Mouse (Mus musculus) olfactory bulb, adult 2 months (tissue): ENCODE data around the gene 4930556J24Rik. TPM values are rescaled to one million over a fixed set of nuclear protein-coding genes. Genes with fewer than 3 reads are reported as not detected.
"Not testable (repeated sequence)": the region's sequence is repeated elsewhere in the genome, so short reads cannot be mapped to it uniquely, and the experiment has no call there.

Experiments used
- H3K27ac ChIP-seq: fragments of 200-500 bp; 2 replicates; pipeline ENCODE4 v1.5.1; 2012; ENCODE audit warnings: low read depth, low read length; ENCODE audit not compliant: insufficient read depth
- H3K4me1 ChIP-seq: fragments of 200-500 bp; 2 replicates; pipeline ENCODE4 v1.6.1; 2012; ENCODE audit warnings: low read length; ENCODE audit not compliant: control insufficient read depth, insufficient read depth
- H3K4me3 ChIP-seq: fragments of 200-500 bp; 2 replicates; pipeline ENCODE4 v1.5.1; 2012; ENCODE audit warnings: mild to moderate bottlenecking, low read depth, low read length, moderate library complexity; ENCODE audit not compliant: insufficient read depth
- CTCF ChIP-seq: fragments of 200-500 bp; IDR thresholded peaks from 2 replicates; pipeline ENCODE4 v1.5.1; 2012; ENCODE audit warnings: low read depth, mild to moderate bottlenecking, low read length, moderate library complexity; ENCODE audit not compliant: insufficient read depth
- POLR2A ChIP-seq: fragments of 200-500 bp; IDR thresholded peaks from 2 replicates; pipeline ENCODE4 v1.6.1; 2012; ENCODE audit warnings: mild to moderate bottlenecking, low read depth, low read length, moderate library complexity; ENCODE audit not compliant: insufficient read depth
- WGBS: fragments of 180-500 bp; shearing (Covaris S2); methylation state at CpG from one replicate; pipeline ENCODE4 v1.1.7; 2018; 5-methylcytosine and 5-hydroxymethylcytosine counted together
- polyA plus RNA-seq: library from polyadenylated mRNA; stranded (reverse); fragments of >200 nt; gene quantifications from 2 replicates; pipeline ENCODE4 v1.2.4, GENCODE M21; 2012; ENCODE audit warnings: low replicate concordance; ENCODE audit not compliant: missing spikeins, insufficient read depth, insufficient read length

The 4930556J24Rik gene
- polyA plus RNA-seq, 1 experiment = not detected

DNA sequence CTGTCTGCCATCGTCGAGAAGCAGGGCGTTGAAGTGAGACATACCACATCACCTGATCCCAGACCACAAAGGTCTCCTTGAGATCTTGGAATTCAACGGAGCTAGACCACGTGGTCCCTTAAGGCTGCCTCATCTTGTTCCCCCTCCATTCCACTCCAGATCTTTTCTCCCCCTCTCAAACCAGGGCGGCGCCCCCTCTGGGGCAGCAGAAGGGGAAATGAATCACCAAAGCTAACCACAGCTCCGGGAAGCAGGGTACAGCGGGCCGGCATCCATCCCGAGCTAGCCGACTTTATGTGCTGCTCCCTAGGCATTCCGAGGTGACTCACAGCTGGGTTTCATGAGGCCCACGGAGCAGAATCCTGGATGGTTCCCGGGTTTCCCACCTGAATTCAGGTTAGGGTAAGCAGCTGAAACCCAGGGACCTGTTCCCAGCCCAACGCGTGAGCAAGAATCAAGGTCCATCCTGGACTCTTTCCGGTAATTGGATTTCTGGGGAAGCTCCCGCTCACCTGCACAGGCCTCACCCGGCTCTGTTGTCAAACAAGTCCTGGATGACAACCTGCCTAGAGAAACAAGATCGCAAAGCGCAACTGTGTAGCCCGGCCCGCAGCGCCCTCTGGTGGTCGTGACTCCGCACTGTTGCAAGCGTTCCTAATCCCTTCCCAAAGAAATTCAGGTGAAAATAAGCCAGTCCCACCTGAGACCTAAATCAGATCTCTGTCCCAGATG lies 62.3 kb downstream of the 4930556J24Rik start, which contains the start of gene Slc35e4:
TSS of gene Slc35e4 (minus strand) at position 556 of the 732 bp plus-strand sequence.
- Histone ChIP-seq H3K4me3 (peak within 1 kb of the TSS; percentile 65), H3K4me1 (peaks cover 28% of the 10 kb centered on the region), H3K27ac (peak within 1 kb of the TSS; percentile 68)
- TF ChIP-seq CTCF (peak; percentile 79), POLR2A (no peak)
- WGBS = under 1% methylated on average over 28 of the region's 28 CpGs

DNA sequence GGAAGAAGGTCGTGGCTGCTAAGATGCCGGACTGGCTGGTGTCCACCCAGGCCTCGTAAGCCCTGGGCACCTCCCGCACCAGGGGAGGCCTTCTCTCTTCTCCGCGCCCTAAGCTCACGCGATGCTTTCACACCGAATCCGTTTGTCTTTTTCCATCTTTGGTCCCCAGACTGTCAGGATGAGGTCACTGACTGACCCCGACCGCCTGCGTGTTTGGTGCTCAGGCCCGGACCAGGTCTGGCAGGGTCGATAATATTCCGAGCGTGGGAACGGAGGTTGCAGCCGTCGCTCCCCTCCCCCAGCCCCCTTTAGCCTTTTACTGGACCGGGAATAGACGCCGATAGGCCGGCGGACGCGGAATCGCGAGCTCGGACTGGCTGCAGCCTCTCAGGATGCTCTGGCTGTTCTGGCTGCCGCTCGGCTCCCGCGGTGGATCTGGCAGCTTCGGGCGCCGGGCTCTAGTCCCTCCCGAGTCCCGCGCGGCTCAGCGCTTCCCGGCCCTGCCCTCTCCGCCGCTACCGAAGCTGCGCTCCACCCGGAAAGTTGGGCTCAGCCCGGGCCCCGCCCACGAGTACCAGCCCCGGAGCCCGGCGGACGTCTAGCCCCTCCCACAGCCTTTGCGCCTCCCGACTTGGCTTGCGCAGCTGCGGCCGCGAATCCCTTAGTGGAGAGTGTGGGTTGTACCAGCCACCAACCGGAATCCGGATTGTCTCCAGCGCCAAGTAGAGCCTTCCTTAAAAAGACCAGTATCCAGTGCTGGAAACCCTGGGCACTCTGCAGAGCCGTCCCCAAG lies 63.1 kb downstream of the 4930556J24Rik start:
- H3K4me3 ChIP-seq = peak overlapping the region; percentile 65
- peaks cover 33% of the 10 kb centered on the region for H3K4me1 ChIP-seq
- TF ChIP-seq POLR2A (peak; percentile 59; the same call in 1 of the 2 replicates), CTCF (0 out of 2 replicates have a peak, but pooled peaks have one; percentile 24)
- peak overlapping the region; percentile 68 for H3K27ac ChIP-seq
- WGBS = 1% methylated on average over 65 of the region's 65 CpGs

DNA sequence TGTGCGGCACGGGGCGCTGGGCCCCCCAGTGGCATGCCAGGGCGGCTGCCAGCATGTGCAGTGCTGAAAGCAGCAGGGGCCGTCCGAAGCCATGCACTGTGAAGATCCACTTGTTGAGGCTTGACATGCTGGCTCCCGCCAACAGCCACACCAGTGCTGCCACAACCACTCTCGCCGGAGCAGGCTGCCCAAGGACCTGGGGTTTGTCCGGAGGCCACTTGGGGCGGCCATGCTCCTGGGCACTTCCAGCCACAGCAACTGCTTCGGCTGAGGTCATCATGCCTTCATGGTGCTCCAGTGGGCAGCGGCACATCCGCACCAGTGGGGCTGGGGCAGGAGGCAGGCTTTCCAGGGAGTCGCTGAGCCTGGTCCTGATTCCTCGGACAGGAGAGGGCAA lies 63.7 kb downstream of the 4930556J24Rik start:
- 1% methylated on average over 16 of the region's 16 CpGs for WGBS
- peak overlapping the region; percentile 65 for H3K4me3 ChIP-seq
- H3K27ac ChIP-seq = peak overlapping the region; percentile 42
- H3K4me1 ChIP-seq = peaks cover 37% of the 10 kb centered on the region
- TF ChIP-seq POLR2A (no peak), CTCF (no peak)

DNA sequence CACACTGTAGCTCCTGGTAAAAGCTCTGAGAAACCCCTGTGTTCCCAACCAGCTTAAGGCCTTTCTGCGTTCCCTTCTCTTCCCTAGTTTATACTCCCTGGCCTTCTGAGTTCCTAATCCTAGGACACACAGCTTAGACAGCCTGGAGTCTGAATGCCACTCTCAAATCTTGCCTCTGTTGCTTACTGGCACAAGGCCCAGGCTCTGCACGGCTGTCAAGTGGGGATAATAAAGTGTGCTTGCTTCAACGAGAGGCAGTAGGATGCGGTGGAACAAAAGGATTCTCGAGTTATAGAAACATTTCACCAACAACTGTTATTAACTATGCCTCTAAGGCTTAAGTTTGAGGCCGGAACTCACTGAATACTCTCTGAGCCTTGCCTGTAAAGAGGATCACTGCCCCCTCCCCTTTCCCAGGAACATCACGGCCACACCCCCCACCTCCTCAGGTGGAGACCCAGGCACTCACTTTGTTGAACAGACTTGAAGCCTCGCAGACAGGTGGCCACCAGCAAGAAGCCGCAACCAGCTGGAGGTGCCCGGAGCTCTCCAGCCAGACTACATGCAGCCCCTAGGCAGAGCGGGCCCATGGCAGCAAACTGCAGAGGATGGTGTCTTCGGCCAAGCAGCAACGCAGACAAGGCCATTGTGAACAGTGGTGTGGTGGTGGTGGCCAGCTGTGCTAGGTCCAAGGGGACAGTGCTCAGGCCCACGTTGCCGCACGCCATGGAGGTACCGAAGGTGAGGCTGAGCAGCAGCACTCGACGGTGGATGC lies 64.3 kb downstream of the 4930556J24Rik start:
- TF ChIP-seq POLR2A (no peak), CTCF (peak; percentile 13; the same call in 1 of the 2 replicates)

DNA sequence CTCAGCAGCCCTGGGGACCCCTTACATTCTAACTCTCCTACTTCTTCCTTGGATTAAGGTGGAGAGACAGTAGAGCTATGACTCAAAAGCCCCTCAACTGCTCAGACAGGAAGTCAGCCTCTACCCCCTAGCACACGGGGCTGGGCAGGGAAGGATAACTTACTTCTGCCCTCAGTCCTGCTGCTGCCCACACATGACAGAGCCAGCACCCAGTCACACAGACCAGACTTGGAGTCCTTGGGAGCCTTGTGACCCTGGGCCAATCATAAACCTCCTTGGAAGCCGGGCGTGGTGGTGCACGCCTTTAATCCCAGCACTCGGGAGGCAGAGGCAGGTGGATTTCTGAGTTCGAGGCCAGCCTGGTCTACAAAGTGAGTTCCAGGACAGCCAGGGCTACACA lies 65.1 kb downstream of the 4930556J24Rik start:
- not testable (repeated sequence) for H3K27ac ChIP-seq
- peaks cover 42% of the 10 kb centered on the region for H3K4me1 ChIP-seq
- peak overlapping the region; percentile 27; the same call in 1 of the 2 replicates for H3K4me3 ChIP-seq
- WGBS = 60% methylated on average over 6 of the region's 6 CpGs

More for the DNA sequence above, 64.3 kb downstream of the 4930556J24Rik start:
- Histone ChIP-seq H3K4me3 (peak overlapping the region; percentile 65), H3K27ac (peak overlapping the region; percentile 63), H3K4me1 (peaks cover 42% of the 10 kb centered on the region)
- WGBS = 6% methylated on average over 19 of the region's 19 CpGs

DNA sequence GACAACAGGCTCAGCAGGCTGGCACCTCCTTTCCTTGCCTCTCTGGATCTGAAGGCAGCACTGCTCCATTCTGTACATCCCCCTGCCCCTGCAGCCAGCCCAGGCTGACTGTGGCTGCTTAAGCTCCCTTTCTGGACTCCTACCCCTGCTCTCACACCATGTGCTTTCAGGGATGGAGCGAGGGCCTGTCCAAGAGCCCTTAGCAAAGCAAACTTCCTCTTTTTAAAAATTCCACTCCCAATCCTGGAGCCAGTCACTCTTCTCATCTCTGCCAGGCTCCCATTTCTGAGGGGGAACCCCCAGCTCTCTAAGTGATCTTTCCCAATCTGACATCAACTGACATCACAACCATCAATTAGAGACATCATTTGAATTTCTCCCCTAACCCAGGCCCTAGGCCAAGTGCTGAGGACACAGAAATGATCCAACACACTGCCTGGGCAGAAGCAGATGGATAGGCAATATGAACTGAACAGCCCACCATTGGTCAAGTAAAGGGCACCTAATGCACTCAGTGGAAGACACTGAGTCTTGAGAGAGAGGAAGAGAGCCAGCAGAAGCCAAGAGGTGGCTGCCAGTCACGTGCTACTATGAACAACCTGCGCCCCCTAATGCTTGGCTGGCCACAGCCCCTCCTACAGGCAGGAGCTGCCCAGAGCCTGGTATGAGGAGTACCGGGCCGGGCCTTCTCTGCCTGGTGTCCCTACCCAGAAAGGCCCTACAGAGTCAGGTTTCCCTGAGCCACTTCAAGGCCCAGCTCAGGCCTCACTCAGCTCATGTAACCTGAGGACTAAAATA lies 65.9 kb downstream of the 4930556J24Rik start:
- no peak for TF ChIP-seq POLR2A
- no peak for TF ChIP-seq CTCF
- WGBS = 16% methylated on average over 5 of the region's 5 CpGs
- Histone ChIP-seq H3K27ac (no peak overlapping the region), H3K4me1 (peaks cover 42% of the 10 kb centered on the region), H3K4me3 (peak overlapping the region; percentile 27)

DNA sequence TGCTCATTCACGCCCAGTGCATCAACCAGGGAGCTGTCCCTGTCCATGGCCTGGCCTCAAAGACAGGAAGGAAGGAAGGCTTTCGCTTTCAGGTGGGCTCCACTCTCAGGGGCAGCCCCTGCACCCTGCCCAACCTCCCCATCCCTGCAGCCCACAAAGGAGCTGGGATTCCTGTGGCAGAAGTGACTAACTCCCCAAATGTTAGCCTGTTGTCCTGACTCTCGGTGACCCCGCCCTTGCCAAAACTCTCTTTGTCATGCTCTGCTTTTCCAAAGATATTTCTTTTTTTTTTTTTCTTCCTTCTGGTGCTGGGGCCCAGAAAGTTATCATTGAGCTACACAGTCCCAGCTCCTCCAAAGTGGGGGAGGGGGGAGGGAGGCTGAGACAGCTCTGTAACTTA lies 67.3 kb downstream of the 4930556J24Rik start:
- H3K4me1 ChIP-seq = peaks cover 42% of the 10 kb centered on the region

DNA sequence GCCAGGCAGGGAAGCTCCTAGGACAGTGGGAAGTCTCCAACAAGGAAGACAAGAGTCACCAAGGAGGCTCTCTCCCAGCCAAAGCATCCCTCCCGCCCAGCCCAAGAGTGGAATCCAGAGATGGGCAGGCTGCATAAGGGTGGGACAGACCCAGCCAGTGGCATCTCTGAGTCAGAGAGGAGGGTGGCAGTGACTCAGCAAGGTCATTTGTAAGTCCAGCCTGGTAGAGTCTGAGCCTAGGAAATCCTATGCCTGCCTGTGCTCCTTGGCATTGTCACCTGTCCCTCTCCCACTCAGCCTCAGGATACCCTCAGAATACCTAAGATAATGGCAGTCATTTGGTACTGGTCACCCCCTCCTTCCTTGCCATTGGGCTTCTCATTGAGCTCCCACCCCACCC lies 71.1 kb downstream of the 4930556J24Rik start:
- H3K4me1 ChIP-seq = peaks cover 37% of the 10 kb centered on the region
- no peak overlapping the region for H3K27ac ChIP-seq
- H3K4me3 ChIP-seq = no peak overlapping the region
- WGBS = 95% methylated on average over 1 of the region's 1 CpGs
- TF ChIP-seq CTCF (no peak), POLR2A (no peak)

More for the DNA sequence above, 67.3 kb downstream of the 4930556J24Rik start:
- TF ChIP-seq POLR2A = no peak
- no peak for TF ChIP-seq CTCF
- 86% methylated on average over 4 of the region's 4 CpGs for WGBS
- Histone ChIP-seq H3K27ac (no peak overlapping the region; the same call in 1 of the 2 replicates), H3K4me3 (no peak overlapping the region)
